In genomic region chr17:52103891-52104290, GRCm38 (mm10) we compare ENCODE assay signal across 17 mouse cellular contexts.
DNase-seq lines count a peak whose midpoint lies in the region; ATAC-seq lines count a peak whose summit lies in the region.
"Had no signal": no experiment of that assay in that cellular context is flagged by ENCODE, and none has a peak within 500 bp of the region (broad histone marks: within the 10 kb centered on the region; RNA-seq: fewer than 3 reads in every experiment).

No protein-coding gene starts in this region.

- H3K27me3 ChIP-seq in forebrain, embryonic 15.5 days, result no peaks in the 10 kb centered on the region
- no peaks in the 10 kb centered on the region for H3K27me3 ChIP-seq in midbrain, embryonic 14.5 days (ENCODE audit: control insufficient read depth, insufficient read depth, low read length)
- H3K27me3 ChIP-seq: embryonic facial prominence, embryonic 12.5 days; forebrain, embryonic 13.5 days had no signal

- peak; percentile 46 for DNase-seq in induced T-regulatory cell, adult 2 months (ENCODE audit: low read depth)
- no peak for DNase-seq in ovary, adult 18-20 months (ENCODE audit: low spot score)
- DNase-seq in midbrain, embryonic 14.5 days, result no peak
- DNase-seq: adrenal gland, adult 8-10 months; adrenal gland, postnatal 14 days; adrenal gland, postnatal 36 days; cerebellum, adult 11-12 months; cerebellum, adult 2 months; cerebellum, adult 9-10 months; cerebellum, postnatal 10 days; cerebellum, postnatal 25 days had no signal

- 93% methylated on average over 4 of the region's 4 CpGs for WGBS in forebrain, embryonic 15.5 days
- WGBS in midbrain, embryonic 14.5 days, result 92% methylated on average over 4 of the region's 4 CpGs

- H3K27ac ChIP-seq in forebrain, embryonic 15.5 days (replicated peaks), result no peak overlapping the region
- H3K27ac ChIP-seq in midbrain, embryonic 14.5 days (replicated peaks; ENCODE audit: low read depth, low read length), result no peak overlapping the region
- H3K27ac ChIP-seq: embryonic facial prominence, embryonic 10.5 days; embryonic facial prominence, embryonic 12.5 days; forebrain, embryonic 13.5 days had no signal

- H3K4me1 ChIP-seq in forebrain, embryonic 15.5 days, result no peaks in the 10 kb centered on the region
- no peaks in the 10 kb centered on the region for H3K4me1 ChIP-seq in midbrain, embryonic 14.5 days (ENCODE audit: control insufficient read depth, insufficient read depth, low read length)
- H3K4me1 ChIP-seq: embryonic facial prominence, embryonic 10.5 days; embryonic facial prominence, embryonic 12.5 days; forebrain, embryonic 13.5 days had no signal

- ATAC-seq in CD4-positive, CD25-positive, alpha-beta regulatory T cell, adult 4 months, result peak; percentile 75
- no peak for ATAC-seq in forebrain, embryonic 15.5 days (replicated peaks)
- no peak for ATAC-seq in midbrain, embryonic 14.5 days (ENCODE audit: low FRiP score, low TSS enrichment)
- ATAC-seq: forebrain, embryonic 13.5 days; forebrain, embryonic 16.5 days had no signal

- H3K36me3 ChIP-seq in forebrain, embryonic 15.5 days, result no peaks in the 10 kb centered on the region
- H3K36me3 ChIP-seq in midbrain, embryonic 14.5 days (ENCODE audit: control insufficient read depth, insufficient read depth, low read length), result no peaks in the 10 kb centered on the region
- H3K36me3 ChIP-seq: embryonic facial prominence, embryonic 10.5 days; embryonic facial prominence, embryonic 12.5 days had no signal

- H3K4me3 ChIP-seq in forebrain, embryonic 15.5 days, result no peak overlapping the region
- no peak overlapping the region for H3K4me3 ChIP-seq in midbrain, embryonic 14.5 days (replicated peaks; ENCODE audit: low read depth, low read length)
- H3K4me3 ChIP-seq: embryonic facial prominence, embryonic 10.5 days; embryonic facial prominence, embryonic 12.5 days; forebrain, embryonic 13.5 days had no signal

- H3K4me2 ChIP-seq in forebrain, embryonic 15.5 days (replicated peaks), result no peak overlapping the region
- no peak overlapping the region for H3K4me2 ChIP-seq in midbrain, embryonic 14.5 days (ENCODE audit: low read length)
- H3K4me2 ChIP-seq: embryonic facial prominence, embryonic 12.5 days; forebrain, embryonic 13.5 days had no signal

- H3K9me3 ChIP-seq in forebrain, embryonic 15.5 days, result no peaks in the 10 kb centered on the region
- no peaks in the 10 kb centered on the region for H3K9me3 ChIP-seq in midbrain, embryonic 14.5 days (ENCODE audit: control insufficient read depth, low read length)
- H3K9me3 ChIP-seq: embryonic facial prominence, embryonic 10.5 days; embryonic facial prominence, embryonic 12.5 days; forebrain, embryonic 13.5 days had no signal

- H3K9ac ChIP-seq in forebrain, embryonic 15.5 days (replicated peaks), result no peak overlapping the region
- H3K9ac ChIP-seq in midbrain, embryonic 14.5 days (replicated peaks; ENCODE audit: low read length), result no peak overlapping the region
- H3K9ac ChIP-seq: embryonic facial prominence, embryonic 12.5 days; forebrain, embryonic 13.5 days had no signal
